Mouse (Mus musculus) MEL (cell line): ENCODE measurements around the gene Gm3646. TPM values are rescaled to one million over a fixed set of nuclear protein-coding genes. Genes with fewer than 3 reads are reported as not detected.
A peak's percentile ranks its signal among the peaks of the same experiment; 100 is the strongest.

ENCODE experiments used
- DNase-seq: peaks from one replicate; pipeline ENCODE4 v3.0.0; 2011; ENCODE audit warnings: low read depth, low spot score
- H3K27ac ChIP-seq: 2 replicates; pipeline ENCODE4 v1.5.1; 2012; ENCODE audit warnings: low read depth, mild to moderate bottlenecking, control low read depth, low read length, moderate library complexity; ENCODE audit not compliant: control insufficient read depth
- H3K27me3 ChIP-seq, 2 experiments: fragments of 150-350 bp in 1 of 2; sonication (generic) in 1 of 2; 2 replicates each; pipeline ENCODE4 v1.6.1; 2012; ENCODE audit warnings: low read length in 2 of 2, mild to moderate bottlenecking in 2 of 2, improper control_type of control experiment in 1 of 2, moderate library complexity in 1 of 2; ENCODE audit not compliant: insufficient read depth in 2 of 2, control insufficient read depth in 1 of 2
- H3K36me3 ChIP-seq, 2 experiments: 2 replicates each; pipeline ENCODE4 v1.6.1; 2012 to 2014; ENCODE audit warnings: low read length in 2 of 2, improper control_type of control experiment in 1 of 2, inconsistent platforms in 1 of 2, mild to moderate bottlenecking in 1 of 2; ENCODE audit not compliant: insufficient read depth in 2 of 2, control insufficient read depth in 1 of 2
- H3K4me1 ChIP-seq, 2 experiments: fragments of 150-350 bp in 1 of 2; sonication (generic) in 1 of 2; 2 replicates each; pipeline ENCODE4 v1.6.1; 2012; ENCODE audit warnings: low read length in 2 of 2, improper control_type of control experiment in 1 of 2, mild to moderate bottlenecking in 1 of 2; ENCODE audit not compliant: insufficient read depth in 2 of 2, control insufficient read depth in 1 of 2
- H3K4me3 ChIP-seq, 2 experiments: fragments of 150-350 bp in 1 of 2; sonication (generic) in 1 of 2; 2 replicates each; pipeline ENCODE4 v1.5.1; 2012; ENCODE audit warnings: low read depth in 2 of 2, low read length in 2 of 2, mild to moderate bottlenecking in 2 of 2, moderate library complexity in 2 of 2, control low read depth in 1 of 2, improper control_type of control experiment in 1 of 2; ENCODE audit not compliant: control insufficient read depth in 1 of 2, insufficient read depth in 1 of 2
- H3K79me2 ChIP-seq: 2 replicates; pipeline ENCODE4 v1.6.1; 2012; ENCODE audit warnings: mild to moderate bottlenecking, low read length, moderate library complexity; ENCODE audit not compliant: control insufficient read depth, poor library complexity, insufficient read depth
- H3K9ac ChIP-seq: 2 replicates; pipeline ENCODE4 v1.6.1; 2012; ENCODE audit warnings: low read depth, mild to moderate bottlenecking, control low read depth, low read length, moderate library complexity; ENCODE audit not compliant: control insufficient read depth, poor library complexity, severe bottlenecking
- H3K9me3 ChIP-seq: fragments of 150-350 bp; sonication (generic); replicated peaks from 2 replicates; pipeline ENCODE4 v1.6.1; 2012; ENCODE audit warnings: mild to moderate bottlenecking, low read length, improper control_type of control experiment, moderate library complexity; ENCODE audit not compliant: insufficient read depth
- CHD1 ChIP-seq: IDR thresholded peaks from 2 replicates; pipeline ENCODE4 v1.6.1; 2012; ENCODE audit warnings: low read depth, mild to moderate bottlenecking, inconsistent platforms, low read length, improper control_type of control experiment
- ELF1 ChIP-seq: IDR thresholded peaks from 2 replicates; pipeline ENCODE4 v1.6.1; 2014; ENCODE audit warnings: low read depth, mild to moderate bottlenecking, inconsistent platforms, low read length, improper control_type of control experiment, moderate library complexity
- GATA1 ChIP-seq: IDR thresholded peaks from 2 replicates; pipeline ENCODE4 v1.6.1; 2011; ENCODE audit warnings: low read depth, low read length, improper control_type of control experiment
- MAFK ChIP-seq: IDR thresholded peaks from 2 replicates; pipeline ENCODE4 v1.6.1; 2011; ENCODE audit warnings: low read depth, mild to moderate bottlenecking, low read length, improper control_type of control experiment, borderline replicate concordance
- MAZ ChIP-seq: IDR thresholded peaks from 2 replicates; pipeline ENCODE4 v1.6.1; 2012; ENCODE audit warnings: low read depth, mild to moderate bottlenecking, inconsistent platforms, low read length, improper control_type of control experiment
- MXI1 ChIP-seq: IDR thresholded peaks from 2 replicates; pipeline ENCODE4 v1.6.1; 2011; ENCODE audit warnings: mild to moderate bottlenecking, low read depth, low read length, improper control_type of control experiment
- NRF1 ChIP-seq: IDR thresholded peaks from 2 replicates; pipeline ENCODE4 v1.6.1; 2014; ENCODE audit warnings: low read depth, mild to moderate bottlenecking, inconsistent platforms, low read length, improper control_type of control experiment, moderate library complexity; ENCODE audit not compliant: poor library complexity, insufficient read depth, severe bottlenecking
- POLR2A ChIP-seq, 2 experiments: IDR thresholded peaks; 2 replicates each; pipeline ENCODE4 v1.6.1; 2011 to 2012; ENCODE audit warnings: low read length in 2 of 2, mild to moderate bottlenecking in 2 of 2, control low read depth in 1 of 2, improper control_type of control experiment in 1 of 2, low read depth in 1 of 2, moderate library complexity in 1 of 2; ENCODE audit not compliant: control insufficient read depth in 1 of 2, insufficient read depth in 1 of 2, poor library complexity in 1 of 2
- POLR2AphosphoS2 ChIP-seq: IDR thresholded peaks from 2 replicates; pipeline ENCODE4 v1.6.1; 2011; ENCODE audit warnings: low read length, improper control_type of control experiment
- RCOR1 ChIP-seq: IDR thresholded peaks from 2 replicates; pipeline ENCODE4 v1.6.1; 2012; ENCODE audit warnings: low read depth, mild to moderate bottlenecking, inconsistent platforms, low read length, improper control_type of control experiment
- SIN3A ChIP-seq: IDR thresholded peaks from 2 replicates; pipeline ENCODE4 v1.6.1; 2012; ENCODE audit warnings: low read length, improper control_type of control experiment, inconsistent platforms
- SMC3 ChIP-seq: IDR thresholded peaks from 2 replicates; pipeline ENCODE4 v1.6.1; 2011; ENCODE audit warnings: low read depth, low read length, improper control_type of control experiment
- TAL1 ChIP-seq: IDR thresholded peaks from 2 replicates; pipeline ENCODE4 v1.6.1; 2012; ENCODE audit warnings: mild to moderate bottlenecking, inconsistent platforms, low read length, moderate library complexity, mixed read lengths
- TBP ChIP-seq: IDR thresholded peaks from 2 replicates; pipeline ENCODE4 v1.8.0; 2011; ENCODE audit warnings: low read depth, low read length, improper control_type of control experiment
- polyA plus RNA-seq, 2 experiments: library from polyadenylated mRNA; stranded (reverse) in 1 of 2; unstranded in 1 of 2; fragments of >175 nt in 1 of 2; fragments of >200 nt in 1 of 2; gene quantifications; 2 replicates each; pipeline versions ENCODE4 v1.2.1 to v1.2.4; 2012; ENCODE audit warnings: low replicate concordance in 2 of 2, low read depth in 1 of 2; ENCODE audit not compliant: insufficient read length in 2 of 2, insufficient read depth in 1 of 2, missing spikeins in 1 of 2
- total RNA-seq: library from RNA; depleted of rRNA; stranded (reverse); fragments of 300-350 nt; gene quantifications from 2 replicates; pipeline ENCODE4 v1.2.3, GENCODE M21; 2012

Gene Gm3646
- total and polyA plus RNA-seq, 3 experiments, result not detected

- no peak for TF ChIP-seq CHD1
- no peak for TF ChIP-seq SMC3
- TF ChIP-seq, all 39 proteins: peak for 0
- H3K9me3 ChIP-seq, result no peaks in the 10 kb centered on the region
- H3K9ac ChIP-seq, result no peak overlapping the region
- no peak for DNase-seq
- H3K27ac ChIP-seq, result no peak overlapping the region
- no peaks in the 10 kb centered on the region for H3K4me1 ChIP-seq
- H3K79me2 ChIP-seq, result no peaks in the 10 kb centered on the region
- no peak overlapping the region for H3K4me3 ChIP-seq
- no peaks in the 10 kb centered on the region for H3K27me3 ChIP-seq
- no peaks in the 10 kb centered on the region for H3K36me3 ChIP-seq
Measured at GRCm38 (mm10) chr1:39824240-39824639, 19.1 kb upstream of the Gm3646 start.

DNA sequence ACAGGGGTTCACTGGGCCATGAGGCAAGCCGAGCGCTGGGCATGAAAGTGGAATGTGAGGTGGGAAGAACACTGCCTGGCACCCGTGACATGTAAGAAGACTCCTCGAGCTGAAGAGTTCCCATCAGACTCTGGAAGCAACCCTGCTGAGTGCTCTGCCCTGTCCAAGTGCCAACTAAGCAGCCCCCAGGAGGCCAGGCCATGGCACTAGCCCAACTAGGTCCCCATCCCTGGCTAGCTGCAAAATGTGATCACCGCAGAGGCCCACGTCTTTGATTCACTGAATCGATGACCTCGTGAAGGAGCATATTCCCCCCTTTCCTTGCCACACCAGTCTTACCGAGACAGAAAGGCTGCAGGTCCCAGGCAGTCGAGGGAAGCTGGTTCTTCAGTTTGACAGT, 14.5 kb upstream of the Gm3646 start:
- no peaks in the 10 kb centered on the region for H3K27me3 ChIP-seq
- H3K9me3 ChIP-seq, result no peaks in the 10 kb centered on the region
- no peaks in the 10 kb centered on the region for H3K4me1 ChIP-seq
- H3K79me2 ChIP-seq, result no peaks in the 10 kb centered on the region
- no peak overlapping the region for H3K27ac ChIP-seq
- H3K9ac ChIP-seq, result no peak overlapping the region
- TF ChIP-seq TAL1 (no peak), GATA1 (no peak), MAZ (no peak)
- no peak for DNase-seq
- H3K4me3 ChIP-seq, result no peak overlapping the region
- H3K36me3 ChIP-seq, result no peaks in the 10 kb centered on the region

DNA sequence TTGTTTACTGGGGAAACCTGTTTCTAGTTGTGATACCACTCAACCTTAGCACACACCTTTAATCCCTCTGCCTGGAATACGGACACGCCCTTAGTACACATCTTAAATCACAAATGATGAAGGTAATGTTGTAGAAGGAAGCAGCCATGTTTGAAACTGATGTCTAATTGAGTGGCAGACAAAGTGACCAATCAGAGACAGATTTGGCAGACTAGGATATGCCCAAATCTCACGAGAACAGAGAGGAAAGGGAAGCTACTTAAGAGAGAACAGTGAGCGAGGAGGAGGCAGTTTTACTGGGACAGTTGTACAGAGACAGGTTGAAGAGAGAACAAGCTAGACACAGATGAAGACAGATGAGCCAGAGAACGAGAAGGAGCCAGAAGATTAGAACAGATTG, 10.6 kb upstream of the Gm3646 start:
- H3K4me3 ChIP-seq, result no peak overlapping the region
- H3K9ac ChIP-seq, result no peak overlapping the region
- H3K79me2 ChIP-seq, result no peaks in the 10 kb centered on the region
- H3K4me1 ChIP-seq, result no peaks in the 10 kb centered on the region
- H3K9me3 ChIP-seq, result no peaks in the 10 kb centered on the region
- no peak overlapping the region for H3K27ac ChIP-seq
- peak; percentile 11 for DNase-seq
- H3K36me3 ChIP-seq, result no peaks in the 10 kb centered on the region
- no peak for TF ChIP-seq ELF1
- no peak for TF ChIP-seq MXI1
- TF ChIP-seq TBP, result no peak
- TF ChIP-seq RCOR1, result no peak
- no peak for TF ChIP-seq POLR2A (IDR thresholded peaks at IDR 0.05; ENCODE audit: control insufficient read depth in 1 of 2, insufficient read depth in 1 of 2, low read depth in 1 of 2, low read length in 2 of 2, poor library complexity in 1 of 2)
- no peak for TF ChIP-seq MAFK
- TF ChIP-seq GATA1, result no peak
- TF ChIP-seq POLR2AphosphoS2, result no peak
- no peak for TF ChIP-seq SIN3A
- TF ChIP-seq NRF1, result no peak
- no peaks in the 10 kb centered on the region for H3K27me3 ChIP-seq
